Mouse (Mus musculus) adrenal gland, adult 18-20 months (tissue): Measurements from ENCODE around the gene Btbd3. TPM values are rescaled to one million over a fixed set of nuclear protein-coding genes. Genes with fewer than 3 reads are reported as not detected.
A peak's percentile ranks its signal among the peaks of the same experiment; 100 is the strongest.

Source experiments
- DNase-seq, 2 experiments: peaks; one replicate each; pipeline ENCODE4 v3.0.0; 2021 to 2022; ENCODE audit warnings: low spot score in 2 of 2
- long read RNA-seq, 2 experiments: library from polyadenylated mRNA; stranded (forward); transcript quantifications; one replicate each; pipeline ENCODE4 v2.0.0; 2021
- total RNA-seq, 2 experiments: library from RNA; stranded (reverse); gene quantifications; 1 replicate in 1 of 2; 2 replicates in 1 of 2; pipeline ENCODE4 v1.2.3; 2021

Btbd3 gene
- 10 to 100 TPM; 16.2 to 21.8 TPM for total RNA-seq
- long read RNA-seq, experiment 1, full-length matches to known transcripts, result 5 of 9 reads
- long read RNA-seq, experiment 1, partial matches to known transcripts, result 0 of 9 reads
- long read RNA-seq, experiment 1, other reads (novel, unspliced or antisense), result 4 of 9 reads
- long read RNA-seq, experiment 2, full-length matches to known transcripts, result 3 of 7 reads
- long read RNA-seq, experiment 2, partial matches to known transcripts, result 2 of 7 reads
- long read RNA-seq, experiment 2, other reads (novel, unspliced or antisense), result 2 of 7 reads

DNA sequence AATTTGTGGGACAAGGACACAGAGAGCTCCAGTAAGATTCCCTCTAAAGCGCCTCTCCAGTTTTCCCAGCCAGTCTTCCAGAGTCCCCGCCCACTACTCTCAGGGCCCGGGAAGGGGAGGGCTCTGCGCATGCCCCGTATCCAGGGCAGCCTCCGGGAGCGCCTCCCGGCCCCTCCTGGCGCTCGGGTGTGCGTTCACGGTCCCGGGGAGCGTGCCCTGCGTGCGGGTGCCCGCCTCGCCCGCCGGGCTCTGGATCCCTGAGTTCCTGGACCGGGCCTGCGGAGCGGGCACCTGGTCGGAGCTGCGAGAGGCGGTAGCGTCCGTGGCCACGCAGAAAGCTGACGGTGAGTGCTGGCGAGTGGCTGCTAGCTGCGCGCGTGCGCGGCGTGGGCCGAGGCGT lies at the start of gene Btbd3:
TSS of gene Btbd3 (plus strand) at position 155 of the 400 bp plus-strand sequence.
- DNase-seq, result peak; percentile 89 to 93

DNA sequence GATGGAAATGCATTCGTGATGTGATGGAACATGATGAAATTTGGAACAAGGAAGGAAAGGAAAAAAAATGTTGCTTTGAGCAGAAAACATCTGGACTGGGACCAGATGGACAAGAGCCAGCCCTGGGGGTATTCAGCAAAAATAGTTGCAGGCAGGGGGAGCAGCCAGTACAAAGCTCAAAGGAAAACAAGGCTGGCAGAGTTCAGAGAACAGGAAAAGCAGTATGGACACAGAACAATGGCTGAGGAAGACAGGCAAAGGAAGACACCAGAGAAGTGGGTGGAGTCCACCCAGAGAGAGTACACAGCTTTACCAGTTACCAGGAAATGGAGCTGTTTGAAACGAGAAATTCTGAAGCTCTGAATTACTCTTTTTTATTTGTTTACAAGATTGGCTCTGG lies 40.8 kb upstream of the Btbd3 start:
- peak in 1 of 2 experiments; percentile 29 for DNase-seq

DNA sequence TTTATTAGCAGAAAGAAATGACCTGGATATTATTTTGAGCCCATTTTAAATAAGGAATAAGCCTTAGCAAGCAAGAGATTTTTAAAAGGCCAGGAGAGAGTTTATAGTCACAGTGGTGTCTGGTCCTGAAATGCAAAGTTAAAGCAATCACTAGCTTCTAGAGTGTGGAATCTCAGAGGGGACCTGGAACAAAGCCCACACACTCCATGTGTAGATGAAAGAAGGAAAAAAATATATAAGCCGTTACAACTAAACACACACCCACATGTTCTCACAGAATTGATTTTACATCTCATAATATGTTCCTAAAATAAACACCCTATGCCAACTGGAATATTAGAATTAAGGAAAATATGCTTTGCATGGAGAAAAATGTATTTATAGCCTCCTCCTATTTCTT lies 36.1 kb upstream of the Btbd3 start:
- DNase-seq, result no peak

DNA sequence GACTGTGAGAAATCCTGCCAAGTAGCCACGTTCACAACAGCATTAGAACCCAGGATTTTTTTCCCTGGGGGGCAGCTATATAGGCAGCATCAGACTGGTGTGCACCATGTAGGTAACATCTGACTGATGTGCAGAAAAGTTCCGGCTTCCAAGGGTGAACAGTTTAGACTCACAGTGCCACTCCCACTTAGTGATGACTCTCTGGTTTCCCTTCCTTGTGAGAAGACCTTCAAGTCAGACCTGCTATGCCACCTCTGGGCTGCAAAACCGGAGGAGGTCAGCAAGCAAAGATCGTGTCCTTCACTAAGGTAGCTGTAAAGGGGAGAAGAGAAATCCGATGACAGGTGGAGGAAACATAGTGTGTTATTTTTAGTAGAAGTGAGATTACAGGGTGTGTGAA lies 24.1 kb upstream of the Btbd3 start:
- no peak for DNase-seq

DNA sequence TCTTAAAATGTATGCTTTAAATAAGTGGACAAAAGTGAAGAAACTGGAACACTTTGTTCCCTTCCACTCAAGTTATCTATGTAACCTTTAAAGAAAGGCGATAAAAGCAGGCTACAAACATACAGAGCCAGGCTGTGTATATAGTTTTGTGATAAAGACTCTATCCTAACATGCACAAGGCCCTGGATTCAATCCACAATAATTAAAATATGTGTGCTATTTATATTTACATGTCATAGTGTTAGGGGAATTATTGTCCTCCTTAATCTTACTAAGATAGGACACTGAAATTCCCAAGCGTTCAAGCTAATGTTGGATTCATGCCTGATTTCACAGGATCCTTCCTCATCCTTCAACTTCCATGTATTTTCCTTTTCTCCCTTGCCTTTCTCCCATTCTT lies 20.2 kb upstream of the Btbd3 start:
- DNase-seq, result no peak

DNA sequence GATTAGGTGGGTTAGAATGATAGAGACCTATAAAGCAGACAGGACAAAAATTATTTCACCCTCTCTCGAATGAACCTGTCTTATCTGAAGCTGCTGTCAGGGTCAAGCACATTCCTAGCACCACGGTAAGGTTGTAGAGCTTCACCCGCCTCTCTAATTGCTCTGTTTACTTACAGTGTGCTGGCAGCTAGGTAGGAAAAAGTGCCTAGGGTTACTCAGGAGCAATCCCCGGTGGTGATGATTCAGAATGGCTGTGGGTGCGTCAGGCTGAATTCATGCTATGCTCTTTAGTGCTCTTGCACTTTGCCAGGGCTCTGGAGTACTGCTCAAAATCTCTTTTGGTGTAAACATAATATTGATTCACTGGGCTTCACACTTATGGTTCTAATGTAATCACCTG lies 13.9 kb upstream of the Btbd3 start:
- DNase-seq, result no peak

DNA sequence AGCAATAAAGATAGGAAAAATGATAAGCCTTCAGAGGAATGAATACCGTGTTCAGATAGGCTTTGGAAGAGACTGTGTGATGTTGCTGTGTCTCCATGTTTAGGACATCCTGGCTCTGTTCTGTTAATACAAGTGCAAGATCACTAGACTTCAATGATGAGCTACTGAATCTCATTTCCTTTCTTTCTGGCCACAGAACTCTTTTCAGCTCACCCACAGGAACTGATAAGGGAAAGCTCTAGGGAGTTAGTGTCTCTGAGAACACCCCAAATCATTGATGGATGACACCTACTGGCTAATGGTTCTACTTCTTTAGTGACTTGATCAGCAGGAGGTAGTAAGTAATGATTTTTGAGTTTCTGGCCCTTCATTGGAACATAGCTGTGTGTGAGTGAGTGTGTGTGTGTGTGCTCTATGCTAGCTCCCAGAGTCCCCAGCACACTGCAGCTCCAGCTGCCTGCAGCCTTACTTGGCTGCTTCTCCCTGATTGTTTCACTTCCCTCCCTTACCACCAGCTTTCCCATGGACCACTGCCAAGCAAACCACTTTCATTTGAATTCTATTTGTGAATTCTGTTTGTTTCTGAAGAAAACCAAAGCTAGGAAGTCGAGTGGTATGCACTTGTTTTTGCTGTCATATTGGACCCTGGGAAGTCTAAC lies 10.6 kb upstream of the Btbd3 start:
- DNase-seq, result peak in 1 of 2 experiments; percentile 21

DNA sequence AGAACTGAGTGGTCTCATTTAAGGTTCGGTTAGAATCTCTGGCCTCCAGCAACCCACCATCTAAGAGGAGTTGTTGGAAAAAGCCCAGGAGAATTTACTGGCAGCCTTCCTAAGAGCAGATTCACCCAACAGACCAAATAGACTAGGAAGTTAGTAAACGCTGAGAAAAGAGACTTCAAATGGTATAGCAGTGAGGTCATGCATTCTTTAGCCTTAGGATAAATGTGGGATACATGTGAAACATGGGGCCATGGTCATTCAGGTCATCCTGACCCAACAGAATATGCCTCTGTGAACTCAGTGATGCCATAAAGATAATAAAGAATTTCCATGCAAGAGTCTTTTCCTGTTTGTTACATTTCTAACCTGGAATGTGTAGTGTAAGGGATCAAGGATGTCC lies 8.4 kb upstream of the Btbd3 start:
- no peak for DNase-seq

DNA sequence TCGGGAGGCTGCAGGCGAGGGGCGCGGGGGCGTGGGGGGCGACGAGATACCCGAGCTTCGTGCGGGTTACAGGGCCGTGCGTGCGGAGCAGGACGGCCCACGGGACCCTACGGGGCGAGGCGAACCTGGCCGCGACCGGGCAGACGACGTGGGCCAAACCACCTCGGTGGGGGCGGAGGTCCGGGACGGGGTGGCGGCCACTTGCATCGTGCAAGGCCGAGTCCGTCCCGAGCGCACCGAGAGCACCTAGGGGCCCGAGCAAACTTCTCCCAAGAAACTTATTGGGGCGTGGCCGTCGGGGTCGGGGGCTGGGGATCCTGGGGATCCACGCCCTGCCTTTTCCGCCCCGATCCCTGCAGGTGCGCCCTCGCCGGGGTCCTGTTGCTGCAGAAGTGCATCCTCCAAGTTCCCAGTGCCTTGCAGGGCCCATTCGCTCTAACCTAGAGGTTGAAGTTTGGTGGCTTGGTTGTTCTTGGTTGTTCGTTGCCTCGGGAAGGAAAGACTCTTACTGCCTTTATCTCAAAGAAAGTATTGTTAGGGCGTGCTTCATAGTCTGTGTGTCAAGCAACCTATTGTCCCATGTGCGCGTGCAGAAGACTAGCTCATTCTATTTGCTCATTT lies 596 bp downstream of the Btbd3 start:
- peak; percentile 44 to 48 for DNase-seq

DNA sequence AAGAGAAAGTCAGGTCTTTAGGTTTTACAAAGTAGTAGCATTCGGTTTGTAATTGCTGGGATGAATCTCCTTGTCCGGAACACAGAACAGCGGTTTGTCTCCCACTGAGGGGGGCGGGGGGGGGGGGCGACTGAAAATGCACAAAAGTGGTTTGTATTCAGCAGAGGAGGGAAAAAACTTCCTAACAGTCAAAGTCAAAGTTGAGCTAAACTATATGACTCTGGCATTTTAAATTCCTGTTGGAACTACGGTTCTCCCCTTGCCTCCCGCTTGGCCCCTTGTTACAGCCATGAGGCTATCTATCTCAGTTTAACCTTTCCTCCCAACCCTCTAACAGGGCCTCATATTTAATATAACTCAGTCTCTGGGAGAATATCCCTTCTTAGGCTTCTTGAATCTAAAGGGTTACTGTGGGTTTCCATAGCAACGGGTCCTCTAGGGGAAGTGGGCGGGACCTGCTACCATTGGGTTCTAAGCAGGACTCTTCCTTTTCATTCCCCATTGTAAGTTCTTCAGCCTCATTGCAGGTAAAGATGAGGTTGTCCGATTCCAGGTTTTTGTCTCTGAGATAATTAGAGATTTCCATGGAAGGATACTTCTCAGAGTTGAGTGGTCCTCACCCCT lies 1.4 kb downstream of the Btbd3 start:
- no peak for DNase-seq

DNA sequence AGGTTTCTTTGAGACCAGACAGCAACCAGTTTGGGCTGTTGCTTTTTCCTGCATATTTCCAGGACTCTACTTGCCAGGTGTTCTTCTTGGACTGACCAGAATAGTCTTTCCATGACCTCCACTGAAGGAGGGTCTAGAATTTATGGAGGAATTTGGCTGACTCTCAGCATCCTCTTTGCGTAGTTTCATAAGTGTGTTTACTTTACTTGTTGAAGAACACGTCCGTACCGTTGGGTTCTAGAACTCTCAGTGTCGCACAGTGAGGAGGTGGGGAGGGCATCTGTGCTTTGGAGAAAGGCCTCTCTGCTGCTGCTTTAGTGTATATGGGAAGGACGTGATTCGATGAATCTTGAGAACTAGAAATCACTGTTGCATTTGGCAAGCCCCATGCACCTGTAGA lies 4.8 kb downstream of the Btbd3 start:
- DNase-seq, result no peak

DNA sequence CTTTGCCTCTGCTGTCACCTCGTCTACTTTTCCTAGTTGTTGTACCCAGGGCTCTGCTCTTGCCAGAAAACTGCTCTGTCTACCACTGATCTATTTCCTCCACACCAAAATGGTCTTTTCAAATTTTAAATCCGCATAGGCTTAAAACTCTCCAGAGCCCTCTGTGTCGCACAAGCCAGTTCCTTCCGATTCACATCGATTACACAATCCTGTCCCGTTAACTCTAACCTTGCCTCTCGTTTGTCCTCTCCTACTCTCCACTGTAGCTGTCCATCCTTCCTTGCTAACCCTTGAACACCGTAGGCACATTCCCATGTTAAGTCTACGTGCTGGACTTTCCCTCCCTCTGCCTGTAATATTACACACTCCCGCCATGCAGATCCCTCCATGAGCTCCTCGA lies 6.5 kb downstream of the Btbd3 start:
- no peak for DNase-seq

DNA sequence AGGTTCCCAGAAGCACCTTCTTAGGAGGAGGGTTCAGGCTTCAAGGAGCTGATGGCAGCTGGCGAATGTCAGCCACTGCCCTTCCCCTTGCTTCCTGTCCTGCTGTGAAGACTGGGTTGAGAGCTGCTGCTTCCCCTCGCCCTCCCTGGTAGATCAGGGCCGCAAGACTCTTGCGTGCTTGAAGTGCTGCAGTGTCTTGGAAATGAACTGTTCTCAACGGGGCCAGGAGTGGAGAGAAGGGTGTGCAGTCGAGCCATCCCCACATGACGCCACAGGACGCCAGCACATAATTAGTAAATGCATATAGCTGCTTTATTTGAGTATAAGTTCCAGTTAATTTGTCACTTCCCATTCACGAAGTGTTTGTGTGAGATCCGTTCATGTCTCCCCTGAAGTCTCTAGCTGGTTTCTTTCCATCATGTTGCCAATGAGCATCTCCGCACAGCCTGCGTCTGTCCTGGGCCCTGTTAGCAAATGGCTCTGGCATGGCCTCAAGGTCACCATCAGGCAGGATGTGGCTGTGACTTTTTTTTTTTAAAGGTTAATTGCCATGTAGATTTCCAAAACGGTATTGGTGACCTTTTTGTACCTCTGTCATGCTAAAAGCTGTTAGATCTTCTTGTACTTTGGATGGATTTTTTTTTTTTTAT lies 9.1 kb downstream of the Btbd3 start:
- peak in 1 of 2 experiments; percentile 42 for DNase-seq

DNA sequence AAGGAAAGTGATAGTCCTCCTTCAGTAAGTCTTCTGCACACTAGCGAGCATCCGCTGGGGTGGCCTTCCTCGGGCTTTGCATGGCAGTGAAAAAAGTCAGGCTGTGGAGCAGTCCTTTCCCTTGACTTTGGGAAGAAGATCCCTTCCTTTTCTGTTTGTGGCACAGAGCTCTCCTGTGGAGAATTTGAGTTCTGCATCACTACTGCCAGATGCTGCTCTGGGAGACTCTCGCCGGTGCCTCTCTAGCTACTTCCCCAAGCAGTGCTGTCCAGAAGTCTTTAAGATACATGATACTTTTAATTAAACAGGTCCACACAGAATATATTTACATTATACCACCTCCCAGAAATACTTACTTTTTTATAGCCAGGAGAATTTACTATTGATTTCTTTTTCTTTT lies 10.3 kb downstream of the Btbd3 start:
- DNase-seq, result no peak

DNA sequence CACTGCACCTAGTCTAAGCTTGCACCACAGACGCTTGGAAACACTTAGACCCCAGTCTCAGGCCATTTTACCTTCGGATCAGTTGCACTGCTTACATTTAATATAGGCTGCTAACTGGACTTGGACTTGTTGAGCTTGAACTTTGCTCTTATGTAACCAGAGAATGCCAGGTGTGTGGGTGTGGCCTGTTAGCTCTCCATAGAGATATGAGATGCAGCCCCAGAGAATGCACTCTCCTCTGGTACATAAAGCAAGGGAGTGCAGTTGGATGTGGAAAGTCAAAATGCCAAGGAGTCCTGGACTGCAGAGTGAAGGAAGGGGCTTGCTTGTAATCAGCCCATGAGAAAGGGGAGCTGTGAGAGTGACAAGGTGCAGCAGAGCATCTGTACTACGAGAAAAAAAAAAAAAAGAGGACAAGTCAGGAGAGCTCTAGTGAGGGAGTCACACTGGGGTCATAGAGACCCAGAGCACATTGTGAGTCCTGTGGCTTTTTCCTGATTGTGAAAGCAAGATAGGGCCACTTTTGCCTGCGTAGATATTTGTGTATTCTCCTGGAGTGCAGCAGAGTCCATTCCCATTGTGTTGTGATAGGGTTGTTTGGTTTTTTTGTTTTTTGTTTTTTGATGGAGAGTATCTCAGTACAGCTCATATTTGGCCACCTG lies 11.6 kb downstream of the Btbd3 start:
- DNase-seq, result no peak

DNA sequence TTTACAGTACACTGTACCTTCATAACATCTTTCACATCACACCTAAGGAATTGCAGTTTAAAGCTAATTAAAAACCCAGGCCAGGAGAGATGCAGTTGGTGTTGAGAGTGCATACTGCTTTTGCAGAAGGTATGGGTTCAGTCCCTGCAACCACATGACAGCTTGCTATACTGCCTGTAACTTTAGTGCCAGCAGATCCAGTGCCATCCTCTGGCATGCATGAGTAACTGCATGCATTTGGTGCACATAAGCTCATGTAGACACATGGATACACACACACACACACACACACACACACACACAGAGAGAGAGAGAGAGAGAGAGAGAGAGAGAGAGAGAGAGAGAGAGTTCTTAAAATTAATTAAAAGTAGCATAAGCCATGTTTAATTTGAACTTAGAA lies 13.0 kb downstream of the Btbd3 start:
- DNase-seq, result no peak

DNA sequence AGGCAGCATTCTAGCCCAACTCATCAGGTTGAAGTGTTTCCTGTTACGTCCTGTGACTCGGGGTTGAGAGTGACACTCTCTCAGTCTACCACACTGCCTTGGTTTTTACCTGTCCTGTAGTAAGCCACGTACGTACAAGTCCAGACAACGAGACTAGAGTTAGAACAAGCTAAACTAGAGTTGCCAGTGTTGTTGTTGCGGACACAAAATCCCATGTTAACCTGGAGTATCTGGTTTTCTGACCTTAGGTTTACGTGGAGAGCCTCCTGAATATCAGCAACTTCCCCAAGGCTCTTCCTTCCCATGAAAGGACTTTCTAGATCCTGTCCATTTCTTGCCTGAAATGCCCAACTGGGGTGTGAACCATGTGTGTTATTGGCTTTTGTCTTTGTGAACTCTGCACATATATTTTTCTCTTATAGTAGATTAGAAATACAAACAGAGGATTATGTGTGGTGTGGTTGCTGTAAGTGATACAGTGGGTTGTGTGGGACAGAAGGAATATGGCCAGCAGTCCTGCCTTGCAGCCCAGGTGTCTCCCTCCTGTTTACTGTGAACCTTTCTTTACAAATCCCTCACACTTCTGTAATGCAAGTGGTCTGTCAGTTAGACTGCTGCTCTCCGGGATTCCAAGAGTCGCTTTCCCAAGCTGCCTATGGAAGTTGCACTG lies 17.2 kb downstream of the Btbd3 start:
- DNase-seq, result no peak

DNA sequence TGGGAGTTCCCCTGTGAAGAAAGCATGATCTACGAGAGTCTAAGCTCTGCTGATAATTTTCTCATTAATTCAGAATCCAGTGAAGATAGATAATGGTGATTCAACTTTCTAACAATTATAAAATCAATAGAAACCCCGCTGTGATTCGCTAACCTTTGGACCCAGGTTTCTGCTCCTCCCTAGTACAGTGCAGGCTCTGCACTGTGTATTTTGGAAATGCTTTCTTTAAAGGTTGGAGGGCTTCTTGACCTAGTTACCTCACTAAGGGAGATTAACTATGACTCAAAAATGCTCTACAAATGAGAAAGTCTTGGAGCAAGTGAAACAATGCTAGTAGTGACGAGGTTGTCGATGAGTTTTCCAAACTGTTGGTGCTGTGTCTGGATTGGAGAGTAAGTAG lies 17.7 kb downstream of the Btbd3 start:
- no peak for DNase-seq

DNA sequence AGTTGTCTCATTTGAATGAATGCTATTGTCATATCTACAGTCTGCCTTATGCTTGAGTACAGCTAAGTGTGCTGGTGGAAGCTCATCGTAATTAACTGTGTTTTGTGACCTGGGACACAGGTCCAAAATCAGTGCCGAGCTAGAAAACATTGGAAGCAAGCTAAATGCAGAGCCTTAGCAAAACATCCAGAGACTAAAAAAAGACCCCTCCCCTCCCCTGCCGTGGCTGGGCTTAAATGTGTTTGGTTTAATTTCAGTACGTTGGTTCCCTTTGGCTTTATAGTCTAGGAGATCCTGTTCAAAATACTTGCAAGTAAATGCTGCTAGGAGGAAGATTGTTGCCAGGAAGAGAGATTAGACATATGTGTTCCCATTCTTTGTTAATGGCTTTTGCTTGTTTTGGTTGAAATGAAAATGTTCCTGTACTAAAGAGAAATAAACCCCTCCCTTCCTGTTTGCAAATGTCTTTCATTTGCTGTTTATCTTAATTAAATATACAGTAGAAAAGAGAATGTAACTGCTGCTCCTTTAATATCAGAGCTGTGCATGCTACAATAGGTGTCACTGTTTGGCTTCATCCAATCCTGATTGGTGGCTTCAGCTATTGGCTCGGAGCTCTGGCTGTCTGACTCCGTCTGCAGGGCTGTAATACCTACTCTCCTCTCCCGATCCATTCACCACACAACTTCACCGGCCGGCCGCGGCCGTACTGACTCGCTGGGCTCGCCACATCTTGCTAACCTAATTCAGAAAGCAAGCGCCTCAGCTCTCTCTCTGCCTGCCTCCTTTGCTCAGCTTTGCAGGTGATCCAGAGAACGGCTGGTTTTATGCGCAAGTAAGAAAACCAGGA lies 21.7 kb downstream of the Btbd3 start:
- DNase-seq, result peak; percentile 44 to 51
